Mouse (Mus musculus): ENCODE data around the gene Pigo.

DNA sequence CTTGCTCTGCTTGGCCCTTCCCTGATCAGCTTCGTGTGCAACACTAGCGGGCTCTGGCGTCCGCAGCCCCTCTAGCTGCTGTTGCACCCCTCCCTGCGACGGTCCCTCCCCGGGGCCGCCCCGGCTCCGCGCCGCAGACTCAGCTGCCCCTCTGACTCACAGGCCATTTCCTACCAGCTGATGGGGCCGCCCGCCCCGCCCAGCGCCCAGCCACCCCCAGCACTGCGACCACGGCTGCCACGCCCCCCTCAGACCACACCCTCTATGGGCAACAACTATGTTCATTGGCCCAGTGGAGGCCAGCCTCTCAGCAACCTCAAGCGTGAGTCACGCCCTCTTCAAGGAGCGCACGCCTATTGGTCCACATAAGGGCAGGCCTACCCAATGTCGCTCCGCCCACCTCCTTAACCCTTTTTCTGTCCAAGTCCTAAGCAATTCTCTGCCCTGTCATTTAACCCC lies 14.5 kb upstream of the Pigo start:
- no peak for TF ChIP-seq CTCF (IDR thresholded peaks at IDR 0.05; ENCODE audit: control insufficient read depth, insufficient read depth, insufficient read length)
- TF ChIP-seq USF1 (IDR thresholded peaks at IDR 0.05; ENCODE audit: low read depth) = no peak
- TF ChIP-seq MAX (IDR thresholded peaks at IDR 0.05) = no peak
- no peak for TF ChIP-seq MYOD1 (IDR thresholded peaks at IDR 0.05; ENCODE audit: control insufficient read depth, insufficient read length, low read depth)
- TF ChIP-seq CEBPB (IDR thresholded peaks at IDR 0.05; ENCODE audit: low read depth) = no peak
